Mouse (Mus musculus) heart, adult 2 months (tissue): ENCODE measurements around the gene Myh7b. TPM values are rescaled to one million over a fixed set of nuclear protein-coding genes. Genes with fewer than 3 reads are reported as not detected.

ENCODE experiments used
- DNase-seq, 2 experiments: peaks; one replicate each; pipeline ENCODE4 v3.0.0; 2021
- H3K27ac ChIP-seq: fragments of 200-600 bp; 2 replicates; pipeline ENCODE4 v1.8.1; 2022
- H3K27me3 ChIP-seq: fragments of 200-500 bp; 2 replicates; pipeline ENCODE4 v1.6.1; 2012; ENCODE audit warnings: mild to moderate bottlenecking, low read length, inconsistent platforms, mixed read lengths; ENCODE audit not compliant: control insufficient read depth, insufficient read depth
- H3K36me3 ChIP-seq: fragments of 200-500 bp; 2 replicates; pipeline ENCODE4 v1.6.1; 2012; ENCODE audit warnings: low read length, inconsistent platforms; ENCODE audit not compliant: control insufficient read depth, insufficient read depth
- H3K4me1 ChIP-seq: fragments of 200-500 bp; 2 replicates; pipeline ENCODE4 v1.6.1; 2011; ENCODE audit warnings: low read length; ENCODE audit not compliant: control insufficient read depth, insufficient read depth
- H3K4me3 ChIP-seq: fragments of 200-600 bp; 2 replicates; pipeline ENCODE4 v1.8.1; 2022
- H3K79me2 ChIP-seq: fragments of 200-500 bp; replicated peaks from 2 replicates; pipeline ENCODE4 v1.6.1; 2012; ENCODE audit warnings: mild to moderate bottlenecking, inconsistent platforms, low read length, moderate library complexity, mixed read lengths; ENCODE audit not compliant: control insufficient read depth, insufficient read depth
- H3K9ac ChIP-seq: fragments of 200-500 bp; 2 replicates; pipeline ENCODE4 v1.6.1; 2012; ENCODE audit warnings: low read depth, mild to moderate bottlenecking, control low read depth, inconsistent platforms, low read length, mixed read lengths
- CTCF ChIP-seq: fragments of 200-600 bp; IDR thresholded peaks from 2 replicates; pipeline ENCODE4 v1.8.1; 2022; ENCODE audit warnings: antibody characterized with exemption, mild to moderate bottlenecking, moderate library complexity
- EP300 ChIP-seq: fragments of 200-500 bp; IDR thresholded peaks from 2 replicates; pipeline ENCODE4 v1.6.1; 2011; ENCODE audit warnings: low read depth, low read length, control low read depth; ENCODE audit not compliant: insufficient read depth
- POLR2A ChIP-seq: fragments of 200-500 bp; IDR thresholded peaks from 2 replicates; pipeline ENCODE4 v1.6.1; 2011; ENCODE audit warnings: mild to moderate bottlenecking, low read depth, low read length, control low read depth; ENCODE audit not compliant: insufficient read depth
- WGBS: fragments of 180-500 bp; shearing (Covaris S2); methylation state at CpG from one replicate; pipeline ENCODE4 v1.1.7; 2018; 5-methylcytosine and 5-hydroxymethylcytosine counted together
- intact Hi-C: fragments of 180-260 bp; cut with DNase I; formaldehyde crosslinking; loops from one replicate; pipeline ENCODE4 v1.15.1; 2025
- polyA plus RNA-seq: library from polyadenylated mRNA; depleted of rRNA; stranded (reverse); fragments of >200 nt; gene quantifications from 2 replicates; pipeline ENCODE4 v1.2.3, GENCODE M21; 2012
- total RNA-seq, 2 experiments: library from RNA; stranded (reverse); gene quantifications; 2 replicates each; pipeline ENCODE4 v1.2.3; 2021

Myh7b gene
- total and polyA plus RNA-seq, 3 experiments, result 28.6 to 43.2 (median 38.2) TPM

GRCm38 (mm10) chr2:155675118-155675517, 64.1 kb downstream of the Myh7b start:
- Histone ChIP-seq H3K36me3 (peaks cover 11% of the 10 kb centered on the region), H3K4me1 (peaks cover 4% of the 10 kb centered on the region), H3K79me2 (peaks cover 6% of the 10 kb centered on the region), H3K27ac (no peak overlapping the region), H3K9ac (no peak overlapping the region), H3K27me3 (no peaks in the 10 kb centered on the region), H3K4me3 (no peak overlapping the region)
- DNase-seq, result no peak
- TF ChIP-seq EP300 (no peak), CTCF (no peak), POLR2A (no peak)
- intact Hi-C loops, result no loop called here
- WGBS, result 35% methylated on average over 4 of the region's 4 CpGs

GRCm38 (mm10) chr2:155679586-155680110, 68.6 kb downstream of the Myh7b start:
- Histone ChIP-seq H3K9ac (no peak overlapping the region), H3K79me2 (peaks cover 12% of the 10 kb centered on the region), H3K4me3 (no peak overlapping the region), H3K36me3 (peaks cover 14% of the 10 kb centered on the region), H3K27me3 (no peaks in the 10 kb centered on the region), H3K4me1 (peaks cover 10% of the 10 kb centered on the region), H3K27ac (no peak overlapping the region)
- TF ChIP-seq POLR2A (no peak), EP300 (no peak), CTCF (no peak)
- WGBS, result 73% methylated on average over 4 of the region's 4 CpGs
- intact Hi-C loops, result no loop called here
- DNase-seq, result no peak

GRCm38 (mm10) chr2:155680591-155680990, 69.6 kb downstream of the Myh7b start:
- TF ChIP-seq EP300, result no peak
- TF ChIP-seq POLR2A, result no peak
- no peak for TF ChIP-seq CTCF
- Histone ChIP-seq H3K9ac (no peak overlapping the region), H3K27me3 (no peaks in the 10 kb centered on the region), H3K27ac (no peak overlapping the region), H3K4me3 (no peak overlapping the region), H3K79me2 (peaks cover 12% of the 10 kb centered on the region), H3K4me1 (peaks cover 8% of the 10 kb centered on the region), H3K36me3 (peaks cover 11% of the 10 kb centered on the region)
- no peak for DNase-seq
- WGBS, result 55% methylated on average over 5 of the region's 5 CpGs
- intact Hi-C loops, result no loop called here

GRCm38 (mm10) chr2:155681194-155681593, 70.2 kb downstream of the Myh7b start:
- Histone ChIP-seq H3K79me2 (peaks cover 12% of the 10 kb centered on the region), H3K4me3 (no peak overlapping the region), H3K27me3 (no peaks in the 10 kb centered on the region), H3K9ac (no peak overlapping the region), H3K4me1 (peaks cover 8% of the 10 kb centered on the region), H3K27ac (no peak overlapping the region), H3K36me3 (peaks cover 10% of the 10 kb centered on the region)
- TF ChIP-seq POLR2A (no peak), EP300 (no peak), CTCF (no peak)
- intact Hi-C loops, result no loop called here
- no peak for DNase-seq
- WGBS, result 56% methylated on average over 8 of the region's 8 CpGs

GRCm38 (mm10) chr2:155681874-155682273, 70.9 kb downstream of the Myh7b start:
- Histone ChIP-seq H3K4me3 (no peak overlapping the region), H3K9ac (no peak overlapping the region), H3K79me2 (peaks cover 13% of the 10 kb centered on the region), H3K36me3 (peaks cover 13% of the 10 kb centered on the region), H3K4me1 (peaks cover 8% of the 10 kb centered on the region), H3K27ac (no peak overlapping the region), H3K27me3 (no peaks in the 10 kb centered on the region)
- intact Hi-C loops, result no loop called here
- no peak for TF ChIP-seq EP300
- no peak for TF ChIP-seq POLR2A
- no peak for TF ChIP-seq CTCF
- 79% methylated on average over 2 of the region's 2 CpGs for WGBS
- no peak for DNase-seq

GRCm38 (mm10) chr2:155683137-155683536, 72.1 kb downstream of the Myh7b start:
- Histone ChIP-seq H3K4me1 (peaks cover 8% of the 10 kb centered on the region), H3K36me3 (peaks cover 16% of the 10 kb centered on the region), H3K27me3 (no peaks in the 10 kb centered on the region), H3K9ac (no peak overlapping the region), H3K27ac (no peak overlapping the region), H3K79me2 (peaks cover 11% of the 10 kb centered on the region), H3K4me3 (no peak overlapping the region)
- intact Hi-C loops, result no loop called here
- no peak for DNase-seq
- WGBS, result 82% methylated on average over 3 of the region's 3 CpGs
- no peak for TF ChIP-seq POLR2A
- TF ChIP-seq EP300, result no peak
- no peak for TF ChIP-seq CTCF
